Mouse (Mus musculus): Measurements from ENCODE around the gene Eci1. TPM values are rescaled to one million over a fixed set of nuclear protein-coding genes. Genes with fewer than 3 reads are reported as not detected.

Eci1 gene
- polyA plus RNA-seq, 1 experiment: 31.4 TPM

- 0 out of 2 replicates have a peak, but pooled peaks have one; percentile 15 for TF ChIP-seq CTCF (IDR thresholded peaks at IDR 0.05; ENCODE audit: borderline replicate concordance, insufficient read depth, low read length)
- no peak for TF ChIP-seq POLR2A (IDR thresholded peaks at IDR 0.05; ENCODE audit: low read depth, low read length)
- Histone ChIP-seq H3K4me3 (ENCODE audit: insufficient read depth, low read length) (peak overlapping the region; percentile 38), H3K27ac (ENCODE audit: insufficient read depth, low read length) (no peak overlapping the region), H3K4me1 (ENCODE audit: control insufficient read depth, insufficient read depth, low read length) (no peaks in the 10 kb centered on the region; the same call in 1 of the 2 replicates)
Observed at GRCm38 (mm10) chr17:24477985-24478600, 51.7 kb downstream of the Eci1 start.

GRCm38 (mm10) chr17:24478663-24479380 is 52.4 kb downstream of the Eci1 start, which contains the start of gene Mlst8:
Mlst8 (minus strand) TSS chr17:24479078.
- no peaks in the 10 kb centered on the region; the same call in 1 of the 2 replicates for H3K4me1 ChIP-seq (ENCODE audit: control insufficient read depth, insufficient read depth, low read length)
- TF ChIP-seq CTCF (IDR thresholded peaks at IDR 0.05; ENCODE audit: borderline replicate concordance, insufficient read depth, low read length) (peak; percentile 98), POLR2A (IDR thresholded peaks at IDR 0.05; ENCODE audit: low read depth, low read length) (peak; percentile 96)
- peak within 1 kb of the TSS; percentile 57 for H3K4me3 ChIP-seq (ENCODE audit: insufficient read depth, low read length)
- peak within 1 kb of the TSS; percentile 73 for H3K27ac ChIP-seq (ENCODE audit: insufficient read depth, low read length)

- H3K27ac ChIP-seq (ENCODE audit: insufficient read depth, low read length): no peak overlapping the region
- H3K4me3 ChIP-seq (ENCODE audit: insufficient read depth, low read length): peak overlapping the region; percentile 40
- no peaks in the 10 kb centered on the region; the same call in 1 of the 2 replicates for H3K4me1 ChIP-seq (ENCODE audit: control insufficient read depth, insufficient read depth, low read length)
- no peak for TF ChIP-seq CTCF (IDR thresholded peaks at IDR 0.05; ENCODE audit: borderline replicate concordance, insufficient read depth, low read length)
- no peak for TF ChIP-seq POLR2A (IDR thresholded peaks at IDR 0.05; ENCODE audit: low read depth, low read length)
Observed at GRCm38 (mm10) chr17:24479431-24479830, 53.0 kb downstream of the Eci1 start.

GRCm38 (mm10) chr17:24480201-24480826 is 53.9 kb downstream of the Eci1 start:
- TF ChIP-seq CTCF (IDR thresholded peaks at IDR 0.05; ENCODE audit: borderline replicate concordance, insufficient read depth, low read length) (peak; percentile 20; the same call in 1 of the 2 replicates), POLR2A (IDR thresholded peaks at IDR 0.05; ENCODE audit: low read depth, low read length) (no peak)
- no peaks in the 10 kb centered on the region; the same call in 1 of the 2 replicates for H3K4me1 ChIP-seq (ENCODE audit: control insufficient read depth, insufficient read depth, low read length)
- H3K27ac ChIP-seq (ENCODE audit: insufficient read depth, low read length): no peak overlapping the region
- no peak overlapping the region for H3K4me3 ChIP-seq (ENCODE audit: insufficient read depth, low read length)

DNA sequence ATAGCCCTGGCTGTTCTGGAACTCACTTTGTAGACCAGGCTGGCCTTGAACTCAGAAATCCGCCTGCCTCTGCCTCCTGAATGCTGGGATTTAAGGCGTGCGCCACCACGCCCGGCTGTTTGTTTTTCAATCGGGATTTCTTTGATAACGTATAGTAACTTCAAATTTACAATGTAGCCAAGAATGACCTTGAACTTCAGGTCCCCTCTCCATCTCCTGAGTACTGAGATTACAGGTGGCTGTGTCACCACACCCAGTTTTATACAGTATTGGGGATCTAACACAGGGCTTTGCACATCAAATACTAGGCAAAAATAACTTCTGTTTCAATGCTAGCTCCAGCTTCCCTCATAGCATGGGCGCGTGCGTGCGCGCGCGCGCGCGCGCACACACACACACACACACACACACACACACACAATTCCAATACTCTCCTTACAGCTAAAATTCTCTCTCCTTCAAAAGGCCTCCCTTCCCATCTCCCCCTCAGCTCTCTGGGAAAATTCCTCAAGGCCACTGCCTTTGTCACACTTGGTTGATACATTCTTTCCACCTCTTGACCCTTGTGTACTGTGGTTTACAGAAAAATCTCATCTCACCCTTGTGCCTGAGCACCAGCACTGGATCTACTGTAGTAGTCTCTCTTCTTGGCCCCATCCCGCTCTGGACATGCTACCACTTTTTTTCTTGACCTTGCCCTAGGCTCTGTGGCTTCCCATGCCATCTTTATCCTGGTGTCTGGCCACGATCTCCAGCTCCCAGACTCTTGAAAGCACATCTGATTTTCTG is 54.8 kb downstream of the Eci1 start:
- Histone ChIP-seq H3K4me1 (ENCODE audit: control insufficient read depth, insufficient read depth, low read length) (no peaks in the 10 kb centered on the region; the same call in 1 of the 2 replicates), H3K4me3 (ENCODE audit: insufficient read depth, low read length) (no peak overlapping the region), H3K27ac (ENCODE audit: insufficient read depth, low read length) (no peak overlapping the region)
- TF ChIP-seq POLR2A (IDR thresholded peaks at IDR 0.05; ENCODE audit: low read depth, low read length): no peak
- TF ChIP-seq CTCF (IDR thresholded peaks at IDR 0.05; ENCODE audit: borderline replicate concordance, insufficient read depth, low read length): no peak

- H3K27ac ChIP-seq (ENCODE audit: insufficient read depth, low read length): no peak overlapping the region
- H3K4me3 ChIP-seq (ENCODE audit: insufficient read depth, low read length): no peak overlapping the region
- TF ChIP-seq POLR2A (IDR thresholded peaks at IDR 0.05; ENCODE audit: low read depth, low read length) (no peak), CTCF (IDR thresholded peaks at IDR 0.05; ENCODE audit: borderline replicate concordance, insufficient read depth, low read length) (no peak)
- no peaks in the 10 kb centered on the region; the same call in 1 of the 2 replicates for H3K4me1 ChIP-seq (ENCODE audit: control insufficient read depth, insufficient read depth, low read length)
Observed at GRCm38 (mm10) chr17:24483495-24483894, 57.1 kb downstream of the Eci1 start.

- TF ChIP-seq POLR2A (IDR thresholded peaks at IDR 0.05; ENCODE audit: low read depth, low read length) (no peak), CTCF (IDR thresholded peaks at IDR 0.05; ENCODE audit: borderline replicate concordance, insufficient read depth, low read length) (no peak)
- H3K4me1 ChIP-seq (ENCODE audit: control insufficient read depth, insufficient read depth, low read length): no peaks in the 10 kb centered on the region
- no peak overlapping the region for H3K27ac ChIP-seq (ENCODE audit: insufficient read depth, low read length)
- H3K4me3 ChIP-seq (ENCODE audit: insufficient read depth, low read length): no peak overlapping the region
Observed at GRCm38 (mm10) chr17:24485090-24485860, 58.8 kb downstream of the Eci1 start.

- no peaks in the 10 kb centered on the region for H3K4me1 ChIP-seq (ENCODE audit: control insufficient read depth, insufficient read depth, low read length)
- TF ChIP-seq CTCF (IDR thresholded peaks at IDR 0.05; ENCODE audit: borderline replicate concordance, insufficient read depth, low read length) (no peak), POLR2A (IDR thresholded peaks at IDR 0.05; ENCODE audit: low read depth, low read length) (no peak)
- H3K4me3 ChIP-seq (ENCODE audit: insufficient read depth, low read length): peak within 1 kb of the TSS; percentile 42
- H3K27ac ChIP-seq (ENCODE audit: insufficient read depth, low read length): no peak within 1 kb of the TSS
Observed at GRCm38 (mm10) chr17:24488186-24488661, 61.8 kb downstream of the Eci1 start, which contains the start of gene Caskin1. Caskin1 (plus strand) TSS chr17:24488601.

Measured in embryonic fibroblast, embryonic 13.5 days (primary cell).